Mouse (Mus musculus) Patski (cell line): ENCODE measurements around the gene Cyp24a1. TPM values are rescaled to one million over a fixed set of nuclear protein-coding genes. Genes with fewer than 3 reads are reported as not detected.

Experiments used
- ATAC-seq: fragments of 100-300 bp; one replicate; pipeline ENCODE4 v1.8.0; 2021
- CTCF ChIA-PET: fragments of 350-600 bp; sonication (Branson Sonifier 250); formaldehyde crosslinking; loops from one replicate; lab custom pipeline; 2022; ENCODE audit warnings: inconsistent platforms; lab: Charles Lee
- POLR2A ChIA-PET: fragments of 350-600 bp; sonication (Branson Sonifier 250); formaldehyde crosslinking; loops from one replicate; lab custom pipeline; 2022; ENCODE audit warnings: antibody characterized with exemption, inconsistent platforms; lab: Charles Lee
- DNase-seq: peaks from one replicate; pipeline ENCODE4 v3.0.0-alpha.2; 2011; ENCODE audit warnings: low read depth, low spot score
- H3K27me3 ChIP-seq: fragments of 371-371 bp; one replicate; pipeline ENCODE4 v1.5.1; 2021
- CTCF ChIP-seq: fragments of 100-300 bp; IDR thresholded peaks from one replicate; pipeline ENCODE4 v1.5.1; 2021
- in situ Hi-C: fragments of 300-500 bp; cut with MboI; formaldehyde crosslinking; loops from 3 replicates; pipeline ENCODE4 v1.11.1; 2018; ENCODE audit warnings: low pct_unique_long_range_greater_than_20kb, mixed read lengths
- polyA plus RNA-seq: library from polyadenylated mRNA; unstranded; gene quantifications from one replicate; pipeline ENCODE4 v1.2.3, GENCODE M21; 2021

The Cyp24a1 gene
- polyA plus RNA-seq, 1 experiment from 2014 or later = 0.19 TPM

- in situ Hi-C loops = no loop called here
- CTCF ChIA-PET = interaction anchor here (1.2 to 18.5 kb wide), 2 partner anchors 39 to 66 kb away, joined by 3 to 228 read pairs; no protein-coding TSS in a partner anchor
- POLR2A ChIA-PET = no interaction called here
- TF ChIP-seq CTCF = no peak
- DNase-seq (no peak), ATAC-seq (no peak)
- no peaks in the 10 kb centered on the region for H3K27me3 ChIP-seq
Measured at GRCm38 (mm10) chr2:170528061-170528460, 31.1 kb upstream of the Cyp24a1 start.

- no peak for TF ChIP-seq CTCF
- in situ Hi-C loops = no loop called here
- ATAC-seq = peak; percentile 100
- H3K27me3 ChIP-seq = no peaks in the 10 kb centered on the region
- ChIA-PET POLR2A (no interaction called here), CTCF (interaction anchor here (0.9 to 18.5 kb wide), 2 partner anchors 15 to 68 kb away, joined by 4 to 228 read pairs; no protein-coding TSS in a partner anchor)
- peak; percentile 38 for DNase-seq
Measured at GRCm38 (mm10) chr2:170526513-170526912, 29.6 kb upstream of the Cyp24a1 start.

- peak; percentile 83 for ATAC-seq
- no peaks in the 10 kb centered on the region for H3K27me3 ChIP-seq
- CTCF ChIA-PET = interaction anchor here (0.7 to 18.5 kb wide), 16 partner anchors 9 to 357 kb away, joined by 3 to 228 read pairs (median 4); partner anchors contain the start of gene 4930470P17Rik
- peak; percentile 28 for DNase-seq
- in situ Hi-C loops = loop anchor here (5.0 kb wide), 2 partner anchors 77 to 352 kb away; no protein-coding TSS in a partner anchor
- TF ChIP-seq CTCF = peak; percentile 80
- POLR2A ChIA-PET = interaction anchor here (0.6 to 0.9 kb wide), 2 partner anchors 77 to 752 kb away, joined by 4 to 5 read pairs; no protein-coding TSS in a partner anchor
Measured at GRCm38 (mm10) chr2:170520321-170520971, 23.5 kb upstream of the Cyp24a1 start.

GRCm38 (mm10) chr2:170513756-170514155 lies 16.8 kb upstream of the Cyp24a1 start:
- DNase-seq (no peak), ATAC-seq (no peak)
- in situ Hi-C loops = loop anchor here (5.0 to 10.0 kb wide), 2 partner anchors 386 to 1711 kb away; no protein-coding TSS in a partner anchor
- CTCF ChIA-PET = interaction anchor here (18.5 kb wide), 1 partner anchor 81 kb away, joined by 228 read pairs; no protein-coding TSS in a partner anchor
- no peaks in the 10 kb centered on the region for H3K27me3 ChIP-seq
- TF ChIP-seq CTCF = no peak
- POLR2A ChIA-PET = no interaction called here

- in situ Hi-C loops = loop anchor here (5.0 to 10.0 kb wide), 2 partner anchors 384 to 1714 kb away; no protein-coding TSS in a partner anchor
- ChIA-PET POLR2A (interaction anchor here (0.9 to 3.3 kb wide), 2 partner anchors 21 to 64 kb away, joined by 3 to 9 read pairs; no protein-coding TSS in a partner anchor), CTCF (interaction anchor here (0.9 to 18.5 kb wide), 19 partner anchors 10 to 408 kb away, joined by 3 to 228 read pairs (median 5); no protein-coding TSS in a partner anchor)
- peak; percentile 86 for ATAC-seq
- peak; percentile 98 for TF ChIP-seq CTCF
- H3K27me3 ChIP-seq = no peaks in the 10 kb centered on the region
- DNase-seq = peak; percentile 68
Measured at GRCm38 (mm10) chr2:170511073-170511891, 14.3 kb upstream of the Cyp24a1 start.

GRCm38 (mm10) chr2:170508821-170509220 lies 11.9 kb upstream of the Cyp24a1 start:
- in situ Hi-C loops = loop anchor here (5.0 kb wide), 2 partner anchors 57 to 157 kb away; no protein-coding TSS in a partner anchor
- POLR2A ChIA-PET = no interaction called here
- CTCF ChIA-PET = interaction anchor here (0.7 to 6.7 kb wide), 18 partner anchors 12 to 385 kb away, joined by 3 to 174 read pairs (median 6); no protein-coding TSS in a partner anchor
- ATAC-seq (no peak), DNase-seq (peak; percentile 30)
- H3K27me3 ChIP-seq = no peaks in the 10 kb centered on the region
- peak; percentile 87 for TF ChIP-seq CTCF

GRCm38 (mm10) chr2:170507734-170508133 lies 10.8 kb upstream of the Cyp24a1 start:
- ATAC-seq = peak; percentile 32
- in situ Hi-C loops = loop anchor here (5.0 kb wide), 2 partner anchors 55 to 155 kb away; no protein-coding TSS in a partner anchor

GRCm38 (mm10) chr2:170503983-170504382 lies 7.0 kb upstream of the Cyp24a1 start:
- no peak for DNase-seq
- no peaks in the 10 kb centered on the region for H3K27me3 ChIP-seq
- no peak for ATAC-seq
- ChIA-PET CTCF (interaction anchor here (1.2 to 2.1 kb wide), 3 partner anchors 15 to 53 kb away, joined by 6 to 18 read pairs (median 7); no protein-coding TSS in a partner anchor), POLR2A (no interaction called here)
- TF ChIP-seq CTCF = no peak
- in situ Hi-C loops = no loop called here

More at GRCm38 (mm10) chr2:170507734-170508133, 10.8 kb upstream of the Cyp24a1 start:
- peak; percentile 89 for TF ChIP-seq CTCF
- peak; percentile 28 for DNase-seq
- POLR2A ChIA-PET = interaction anchor here (1.0 kb wide), 1 partner anchor 36 kb away, joined by 4 read pairs; no protein-coding TSS in a partner anchor
- H3K27me3 ChIP-seq = no peaks in the 10 kb centered on the region
- CTCF ChIA-PET = interaction anchor here (0.9 to 6.7 kb wide), 28 partner anchors 9 to 418 kb away, joined by 3 to 174 read pairs (median 4); partner anchors contain the start of gene Pfdn4

GRCm38 (mm10) chr2:170503343-170503742 lies 6.4 kb upstream of the Cyp24a1 start:
- no peak for DNase-seq
- ChIA-PET POLR2A (no interaction called here), CTCF (interaction anchor here (1.7 to 2.1 kb wide), 2 partner anchors 28 to 52 kb away, joined by 7 to 18 read pairs; no protein-coding TSS in a partner anchor)
- no peaks in the 10 kb centered on the region for H3K27me3 ChIP-seq
- ATAC-seq = no peak
- TF ChIP-seq CTCF = no peak
- in situ Hi-C loops = no loop called here
